Mouse (Mus musculus): ENCODE data around the gene Kif12.

- TF ChIP-seq CTCF (IDR thresholded peaks at IDR 0.05; ENCODE audit: extremely low read depth, insufficient read depth, low read length) (no peak), POLR2A (IDR thresholded peaks at IDR 0.05; ENCODE audit: extremely low read depth, insufficient read depth, low read length) (no peak)
Measured at GRCm38 (mm10) chr4:63171969-63172685, at the start of gene Kif12.
